Mouse (Mus musculus) stomach, postnatal 0 days (tissue): Measurements from ENCODE around the gene Kmo.

Source experiments
- CTCF ChIP-seq: IDR thresholded peaks from 2 replicates; pipeline ENCODE4 v1.5.1; 2016; ENCODE audit warnings: antibody characterized with exemption, low read depth, mild to moderate bottlenecking, moderate library complexity
- EP300 ChIP-seq: optimal IDR thresholded peaks from 2 replicates; pipeline ENCODE3; 2016; ENCODE audit warnings: antibody characterized with exemption

DNA sequence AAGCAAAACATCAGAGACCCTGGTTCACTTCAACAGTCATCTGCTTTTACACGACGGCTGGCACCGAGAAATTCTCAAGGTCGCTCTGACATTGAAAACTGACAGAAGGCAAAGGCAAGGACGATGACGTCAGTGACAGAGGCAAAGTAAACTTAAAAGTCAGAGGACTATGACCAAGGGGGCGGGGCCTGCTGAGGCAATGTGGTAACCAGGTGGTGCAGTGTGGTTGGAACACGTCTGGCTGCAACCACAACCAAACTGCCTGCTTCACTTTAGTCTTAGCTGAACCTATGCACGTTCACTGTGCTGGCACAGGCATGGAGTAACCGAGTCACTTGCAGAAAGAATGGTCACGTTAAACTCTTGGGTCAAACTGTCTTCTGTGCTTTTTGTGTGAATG lies 17.9 kb upstream of the Kmo start:
- TF ChIP-seq CTCF (no peak), EP300 (no peak)
